Mouse (Mus musculus) embryonic facial prominence, embryonic 10.5 days (tissue): ENCODE measurements around the gene Kirrel3. TPM values are rescaled to one million over a fixed set of nuclear protein-coding genes. Genes with fewer than 3 reads are reported as not detected.

Experiments used
- DNase-seq: peaks from one replicate; pipeline ENCODE4 v3.0.0-alpha.2; 2017; ENCODE audit warnings: low spot score
- H3K27ac ChIP-seq: fragments of 300-500 bp; sonication (generic); replicated peaks from 2 replicates; pipeline ENCODE4 v1.5.1; 2016; ENCODE audit warnings: mild to moderate bottlenecking
- H3K27me3 ChIP-seq: fragments of 300-500 bp; sonication (generic); replicated peaks from 2 replicates; pipeline ENCODE4 v1.6.1; 2016; ENCODE audit warnings: low read depth, mild to moderate bottlenecking; ENCODE audit not compliant: poor library complexity, severe bottlenecking
- H3K36me3 ChIP-seq: fragments of 300-500 bp; sonication (generic); replicated peaks from 2 replicates; pipeline ENCODE4 v1.6.1; 2016; ENCODE audit warnings: mild to moderate bottlenecking, moderate library complexity
- H3K4me1 ChIP-seq: fragments of 300-500 bp; sonication (generic); 2 replicates; pipeline ENCODE4 v1.6.1; 2016
- H3K4me3 ChIP-seq: fragments of 300-500 bp; sonication (generic); 2 replicates; pipeline ENCODE4 v1.5.1; 2016; ENCODE audit warnings: mild to moderate bottlenecking, moderate library complexity
- H3K9me3 ChIP-seq: fragments of 300-500 bp; sonication (generic); 2 replicates; pipeline ENCODE4 v1.6.1; 2016; ENCODE audit warnings: mild to moderate bottlenecking
- WGBS: fragments of 180-500 bp; shearing (Covaris S2); methylation state at CpG from one replicate; pipeline ENCODE4 v1.1.7; 2016; 5-methylcytosine and 5-hydroxymethylcytosine counted together
- polyA plus RNA-seq: library from polyadenylated mRNA; unstranded; fragments of >200 nt; fragmentation: Nextera tagmentation; extraction: Ambion mirVana; gene quantifications from 2 replicates; pipeline ENCODE4 v1.2.1, GENCODE M21; 2016

Gene Kirrel3
- polyA plus RNA-seq, 1 experiment from 2014 or later: 2.3 TPM

DNA sequence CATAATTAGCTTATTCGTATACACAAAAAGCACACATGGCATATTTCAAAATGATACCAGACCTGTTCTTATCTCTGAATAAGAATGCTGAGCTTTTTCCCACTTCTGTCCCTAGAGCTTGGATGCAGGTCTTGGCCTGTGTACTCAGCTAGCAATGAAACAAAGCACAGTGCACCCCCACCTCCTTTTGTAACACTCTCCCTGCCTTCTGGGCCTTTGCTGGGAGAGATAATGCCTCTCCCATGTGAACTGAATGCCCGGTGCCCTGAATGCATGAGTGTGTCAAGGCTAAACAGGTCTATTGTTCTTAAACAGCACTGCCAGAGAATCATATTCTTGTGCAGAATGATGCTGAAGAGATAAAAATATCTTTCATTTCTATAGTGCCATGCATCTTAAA lies 2.5 kb upstream of the Kirrel3 start:
- 69% methylated on average over 2 of the region's 2 CpGs for WGBS
- H3K9me3 ChIP-seq: no peaks in the 10 kb centered on the region

DNA sequence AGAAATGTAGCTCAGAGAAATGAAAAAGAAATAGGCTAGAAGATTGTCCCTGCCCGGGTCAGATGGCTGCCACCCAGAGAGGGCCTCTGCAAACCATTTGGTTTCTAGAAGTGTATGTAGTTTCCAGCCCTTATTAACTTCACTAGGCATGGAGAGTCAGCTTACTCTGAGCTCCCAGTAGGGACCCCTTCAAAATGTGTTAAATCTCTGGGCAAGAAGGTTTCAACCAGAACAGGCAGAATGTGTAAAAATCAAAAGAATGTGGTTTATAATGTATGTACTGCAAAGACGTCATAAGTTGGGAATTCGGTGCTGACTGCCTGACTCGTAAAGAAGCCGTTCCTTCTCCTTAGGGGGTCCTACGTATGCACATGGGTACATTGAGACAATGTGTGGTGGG lies 1.0 kb upstream of the Kirrel3 start:
- Histone ChIP-seq H3K4me1 (peaks cover 32% of the 10 kb centered on the region), H3K36me3 (no peaks in the 10 kb centered on the region), H3K4me3 (no peak overlapping the region), H3K27ac (no peak overlapping the region), H3K27me3 (peaks cover 65% of the 10 kb centered on the region), H3K9me3 (no peaks in the 10 kb centered on the region)
- WGBS: 60% methylated on average over 6 of the region's 6 CpGs
- DNase-seq: no peak

More for the DNA sequence above, 2.5 kb upstream of the Kirrel3 start:
- no peak for DNase-seq
- no peak overlapping the region for H3K4me3 ChIP-seq
- H3K4me1 ChIP-seq: peaks cover 23% of the 10 kb centered on the region
- peaks cover 50% of the 10 kb centered on the region for H3K27me3 ChIP-seq
- H3K27ac ChIP-seq: no peak overlapping the region
- H3K36me3 ChIP-seq: no peaks in the 10 kb centered on the region

DNA sequence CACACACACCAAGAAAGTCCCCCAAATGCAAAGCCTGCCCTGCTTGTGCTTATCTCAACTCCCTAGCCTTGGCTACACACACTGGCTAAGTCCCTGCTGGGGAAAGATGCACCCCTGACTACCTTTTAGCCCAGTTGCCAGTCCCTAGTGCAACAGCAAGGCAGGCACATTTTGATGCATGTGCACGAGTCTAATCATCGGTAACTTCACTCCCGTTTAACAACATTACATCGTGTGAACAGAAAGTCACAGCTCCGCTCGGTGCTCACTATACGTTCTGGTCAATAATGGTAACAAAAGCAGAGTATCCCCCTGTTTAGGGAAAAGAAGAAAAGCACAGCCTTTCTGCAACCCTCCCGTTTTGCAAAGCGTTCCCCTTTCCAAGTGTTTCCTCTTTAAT lies 2.6 kb downstream of the Kirrel3 start:
- H3K9me3 ChIP-seq: no peaks in the 10 kb centered on the region
- H3K4me1 ChIP-seq: peaks cover 28% of the 10 kb centered on the region
- H3K27me3 ChIP-seq: peaks cover 98% of the 10 kb centered on the region
- under 1% methylated on average over 9 of the region's 9 CpGs for WGBS
- no peak for DNase-seq
- no peaks in the 10 kb centered on the region for H3K36me3 ChIP-seq
- no peak overlapping the region for H3K27ac ChIP-seq
- peak overlapping the region; percentile 60 for H3K4me3 ChIP-seq

DNA sequence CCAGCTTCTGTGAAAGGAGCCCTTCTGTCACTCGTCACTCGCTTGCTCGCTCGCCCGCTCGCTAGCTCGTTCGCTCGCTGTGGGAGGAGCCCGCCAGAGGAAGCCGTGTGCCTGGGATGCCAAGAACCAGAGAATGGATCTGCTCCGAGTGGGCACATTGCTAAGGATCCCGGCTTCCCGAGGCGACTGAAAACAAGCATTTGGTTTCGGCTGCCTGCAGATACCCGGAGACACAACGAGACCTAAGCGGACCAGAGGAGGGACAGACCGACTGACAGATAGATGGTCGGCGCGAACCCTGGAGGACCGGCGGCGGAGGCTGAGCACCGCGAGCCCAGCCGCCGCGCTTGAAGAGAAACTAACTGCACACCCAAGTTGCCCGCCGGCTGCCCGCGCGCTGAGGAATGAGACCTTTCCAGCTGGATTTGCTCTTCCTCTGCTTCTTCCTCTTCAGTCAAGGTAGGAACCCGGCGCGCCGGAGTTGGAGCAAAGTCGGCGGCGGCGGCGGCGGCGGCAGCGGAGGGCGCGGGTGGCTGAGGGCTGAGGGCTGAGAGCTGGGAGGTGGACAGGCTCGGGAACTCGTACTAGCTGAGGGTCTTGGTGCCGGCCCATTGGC lies 3.1 kb downstream of the Kirrel3 start:
- Histone ChIP-seq H3K4me3 (peak overlapping the region; percentile 60), H3K36me3 (no peaks in the 10 kb centered on the region), H3K27ac (peak overlapping the region; percentile 1; the same call in 1 of the 2 replicates), H3K27me3 (peaks cover 99% of the 10 kb centered on the region), H3K9me3 (no peaks in the 10 kb centered on the region), H3K4me1 (peaks cover 25% of the 10 kb centered on the region)
- under 1% methylated on average over 53 of the region's 53 CpGs for WGBS
- DNase-seq: peak; percentile 77

DNA sequence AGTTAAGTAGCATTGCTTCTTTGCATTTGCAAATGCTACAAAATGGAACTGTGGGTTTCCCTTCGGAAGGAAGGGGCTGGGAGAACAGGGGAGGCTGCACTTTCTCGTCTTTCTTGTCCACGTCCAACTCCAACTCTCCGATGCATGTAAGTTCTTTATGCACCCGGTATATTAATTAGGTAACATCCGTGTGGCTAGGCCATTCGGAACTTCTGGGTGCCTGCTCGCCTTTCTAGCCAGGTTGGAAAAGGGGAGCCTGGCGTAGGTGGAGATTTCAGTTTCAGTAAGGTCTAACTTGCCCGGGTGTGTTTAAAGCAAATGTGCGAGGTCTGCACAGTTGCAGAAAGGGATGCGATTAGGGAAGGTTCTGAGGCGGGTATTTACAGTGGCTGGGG lies 3.6 kb downstream of the Kirrel3 start:
- peaks cover 99% of the 10 kb centered on the region for H3K27me3 ChIP-seq

DNA sequence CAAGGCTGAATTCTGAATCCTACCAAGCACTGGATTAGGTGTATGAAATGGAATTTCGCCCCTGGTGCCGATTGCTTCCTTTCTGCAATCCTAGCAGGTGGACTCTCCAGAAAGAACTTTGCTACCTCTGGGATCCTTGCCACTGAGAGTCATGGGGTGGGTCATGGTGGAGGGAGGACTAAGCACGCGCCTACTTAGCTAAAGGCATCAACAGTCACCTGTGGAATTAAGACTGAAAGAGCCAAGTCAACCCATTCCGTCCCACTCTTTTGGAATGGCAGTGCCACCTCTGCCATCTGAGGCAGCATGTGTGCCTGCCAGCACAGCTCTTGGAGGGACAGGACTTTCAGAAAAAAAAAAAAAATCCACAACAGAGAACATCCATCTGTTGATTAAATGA lies 4.1 kb downstream of the Kirrel3 start:
- Histone ChIP-seq H3K4me3 (peak overlapping the region; percentile 60), H3K27ac (no peak overlapping the region), H3K4me1 (peaks cover 25% of the 10 kb centered on the region), H3K36me3 (no peaks in the 10 kb centered on the region), H3K27me3 (peaks cover 99% of the 10 kb centered on the region), H3K9me3 (no peaks in the 10 kb centered on the region)
- WGBS: 15% methylated on average over 5 of the region's 5 CpGs
- DNase-seq: no peak

More for the DNA sequence above, 3.6 kb downstream of the Kirrel3 start:
- Histone ChIP-seq H3K36me3 (no peaks in the 10 kb centered on the region), H3K4me1 (peaks cover 25% of the 10 kb centered on the region), H3K4me3 (peak overlapping the region; percentile 60), H3K27ac (peak overlapping the region; percentile 1; the same call in 1 of the 2 replicates), H3K9me3 (no peaks in the 10 kb centered on the region)
- no peak for DNase-seq
- under 1% methylated on average over 13 of the region's 13 CpGs for WGBS

DNA sequence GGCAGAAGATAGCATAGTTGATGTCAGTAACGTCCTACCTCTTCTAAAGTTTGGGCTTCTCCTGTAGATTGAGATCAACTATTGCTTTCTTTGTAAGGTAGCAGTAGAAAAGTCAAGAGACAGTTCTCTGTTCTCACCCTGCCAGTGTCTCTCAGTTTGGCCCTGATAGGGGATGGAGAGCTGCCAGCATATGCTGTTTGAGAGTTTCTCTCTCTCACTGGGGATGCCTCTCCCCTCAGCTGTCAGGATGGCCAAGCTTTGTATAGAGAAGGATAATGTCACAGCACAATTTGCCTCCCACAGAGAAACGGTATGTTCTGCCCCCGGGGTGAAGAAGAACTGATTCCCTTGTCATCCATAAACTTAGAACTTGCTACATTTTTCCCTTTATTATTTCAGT lies 6.4 kb downstream of the Kirrel3 start:
- Histone ChIP-seq H3K27me3 (peaks cover 91% of the 10 kb centered on the region), H3K27ac (no peak overlapping the region), H3K36me3 (no peaks in the 10 kb centered on the region), H3K4me1 (peaks cover 14% of the 10 kb centered on the region), H3K4me3 (no peak overlapping the region), H3K9me3 (no peaks in the 10 kb centered on the region)
- no peak for DNase-seq
- 55% methylated on average over 3 of the region's 3 CpGs for WGBS

DNA sequence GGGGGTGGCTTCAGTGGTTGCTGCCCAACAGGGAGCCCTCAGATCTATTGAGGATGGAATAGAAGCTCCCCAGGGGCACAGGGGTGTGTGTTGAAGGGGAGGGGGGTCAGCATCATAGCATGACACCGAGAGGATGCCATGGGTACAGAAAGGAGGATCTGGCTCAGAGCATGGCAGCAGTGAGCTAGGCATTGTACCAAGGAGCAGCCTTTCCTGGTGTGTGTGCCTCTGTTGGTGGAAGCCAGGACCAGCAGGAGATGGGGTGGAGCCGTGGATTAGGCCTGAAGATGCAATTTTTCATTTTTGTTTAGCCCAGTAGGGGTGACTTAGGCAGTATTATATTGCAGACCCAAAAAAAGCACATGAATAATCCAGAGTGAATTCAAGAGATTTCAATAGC lies 7.9 kb downstream of the Kirrel3 start:
- H3K27ac ChIP-seq: no peak overlapping the region
- WGBS: 15% methylated on average over 2 of the region's 2 CpGs
- no peaks in the 10 kb centered on the region for H3K9me3 ChIP-seq
- H3K27me3 ChIP-seq: peaks cover 88% of the 10 kb centered on the region
- no peak for DNase-seq
- no peak overlapping the region for H3K4me3 ChIP-seq
- H3K36me3 ChIP-seq: no peaks in the 10 kb centered on the region
- H3K4me1 ChIP-seq: peaks cover 8% of the 10 kb centered on the region; the same call in 1 of the 2 replicates

DNA sequence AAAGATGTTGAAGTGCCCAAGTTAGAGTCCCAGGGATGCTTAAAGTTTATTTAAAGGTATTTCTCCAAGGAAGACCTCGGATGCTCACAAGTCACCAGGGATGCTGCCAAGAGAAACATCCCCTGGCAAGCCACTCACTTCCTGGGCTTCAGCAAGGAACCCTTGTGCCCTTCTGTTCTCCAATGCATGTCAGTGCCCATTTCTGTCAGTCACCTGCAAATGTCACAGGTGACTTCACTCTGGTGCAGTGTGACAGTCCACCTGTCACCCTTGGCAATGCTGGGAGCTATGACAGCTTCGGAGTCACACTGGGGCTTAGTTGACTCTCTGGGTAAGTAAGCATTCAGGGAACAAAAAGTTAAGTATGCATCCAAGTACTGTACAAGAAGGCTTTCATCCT lies 12.4 kb downstream of the Kirrel3 start:
- Histone ChIP-seq H3K4me3 (no peak overlapping the region), H3K27me3 (peaks cover 43% of the 10 kb centered on the region), H3K36me3 (no peaks in the 10 kb centered on the region), H3K4me1 (no peaks in the 10 kb centered on the region), H3K27ac (no peak overlapping the region), H3K9me3 (no peaks in the 10 kb centered on the region)
- no peak for DNase-seq
- 89% methylated on average over 2 of the region's 2 CpGs for WGBS

DNA sequence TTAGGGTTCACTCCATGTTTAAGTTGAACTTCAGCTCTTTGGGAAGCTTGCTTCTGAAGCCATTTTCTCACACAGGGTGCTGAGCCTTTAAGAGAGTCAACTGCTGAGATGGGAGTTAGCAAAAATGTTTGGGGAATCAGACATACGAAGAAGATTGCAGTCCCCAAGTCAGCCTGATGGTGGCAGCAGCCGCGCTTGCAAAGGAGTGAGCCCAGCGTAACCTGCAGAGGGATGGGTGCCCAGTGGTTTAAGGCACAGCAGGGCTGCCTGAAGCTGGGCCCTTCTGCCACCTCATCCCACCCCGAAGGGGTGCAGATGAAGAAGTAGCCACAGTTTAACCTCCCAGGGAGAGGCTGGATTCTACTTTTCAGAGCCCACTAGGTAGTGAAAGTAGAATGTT lies 13.0 kb downstream of the Kirrel3 start:
- 5% methylated on average over 5 of the region's 5 CpGs for WGBS
- H3K36me3 ChIP-seq: no peaks in the 10 kb centered on the region
- H3K4me3 ChIP-seq: no peak overlapping the region
- no peaks in the 10 kb centered on the region for H3K9me3 ChIP-seq
- no peaks in the 10 kb centered on the region for H3K4me1 ChIP-seq
- DNase-seq: peak; percentile 79
- peaks cover 38% of the 10 kb centered on the region for H3K27me3 ChIP-seq
- H3K27ac ChIP-seq: no peak overlapping the region

DNA sequence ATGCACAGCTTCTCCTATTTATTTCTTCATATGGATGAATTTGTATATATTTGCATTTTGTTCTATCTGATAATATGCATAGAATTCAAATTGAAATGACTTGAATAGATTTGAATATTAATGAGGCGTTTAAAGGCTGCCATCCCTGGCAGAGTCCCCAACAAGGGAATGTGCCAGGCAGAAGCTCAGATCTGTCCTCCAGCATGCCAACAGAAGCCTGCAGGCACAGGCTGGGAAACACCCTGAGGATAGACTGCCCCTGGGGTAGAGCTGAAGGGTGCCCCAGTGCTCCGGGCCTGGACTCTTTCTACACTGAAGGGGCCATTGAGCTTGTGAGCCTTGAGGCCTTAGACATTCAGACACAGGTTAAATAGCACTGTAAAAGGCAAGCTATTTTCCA lies 21.5 kb downstream of the Kirrel3 start:
- Histone ChIP-seq H3K4me1 (peaks cover 5% of the 10 kb centered on the region; the same call in 1 of the 2 replicates), H3K36me3 (no peaks in the 10 kb centered on the region), H3K4me3 (no peak overlapping the region), H3K27ac (no peak overlapping the region), H3K27me3 (no peaks in the 10 kb centered on the region), H3K9me3 (no peaks in the 10 kb centered on the region)
- DNase-seq: no peak
- 92% methylated on average over 2 of the region's 2 CpGs for WGBS

DNA sequence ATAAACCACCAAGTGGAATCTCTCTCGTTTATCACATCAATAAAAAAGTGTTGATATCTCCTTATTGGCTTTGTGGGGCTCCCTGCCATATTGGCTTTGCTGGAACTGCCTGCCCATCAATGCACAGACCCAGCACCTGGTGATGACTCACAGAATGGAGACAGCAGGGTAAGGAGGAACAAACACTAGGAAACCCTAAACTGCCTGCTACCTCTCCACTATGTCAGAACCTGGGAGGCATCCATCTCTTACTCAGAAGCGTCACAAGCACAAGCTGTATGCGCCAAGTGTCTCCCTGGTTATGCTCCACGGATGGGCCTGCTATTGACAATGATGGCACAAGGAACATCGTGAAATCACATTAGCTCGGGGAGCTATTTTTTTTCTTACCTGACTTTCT lies 33.2 kb downstream of the Kirrel3 start:
- WGBS: 85% methylated on average over 6 of the region's 6 CpGs
- DNase-seq: no peak
- H3K4me1 ChIP-seq: peaks cover 3% of the 10 kb centered on the region; the same call in 1 of the 2 replicates
- no peak overlapping the region for H3K27ac ChIP-seq
- H3K4me3 ChIP-seq: no peak overlapping the region
- no peaks in the 10 kb centered on the region for H3K9me3 ChIP-seq
- no peaks in the 10 kb centered on the region for H3K27me3 ChIP-seq
- H3K36me3 ChIP-seq: no peaks in the 10 kb centered on the region

DNA sequence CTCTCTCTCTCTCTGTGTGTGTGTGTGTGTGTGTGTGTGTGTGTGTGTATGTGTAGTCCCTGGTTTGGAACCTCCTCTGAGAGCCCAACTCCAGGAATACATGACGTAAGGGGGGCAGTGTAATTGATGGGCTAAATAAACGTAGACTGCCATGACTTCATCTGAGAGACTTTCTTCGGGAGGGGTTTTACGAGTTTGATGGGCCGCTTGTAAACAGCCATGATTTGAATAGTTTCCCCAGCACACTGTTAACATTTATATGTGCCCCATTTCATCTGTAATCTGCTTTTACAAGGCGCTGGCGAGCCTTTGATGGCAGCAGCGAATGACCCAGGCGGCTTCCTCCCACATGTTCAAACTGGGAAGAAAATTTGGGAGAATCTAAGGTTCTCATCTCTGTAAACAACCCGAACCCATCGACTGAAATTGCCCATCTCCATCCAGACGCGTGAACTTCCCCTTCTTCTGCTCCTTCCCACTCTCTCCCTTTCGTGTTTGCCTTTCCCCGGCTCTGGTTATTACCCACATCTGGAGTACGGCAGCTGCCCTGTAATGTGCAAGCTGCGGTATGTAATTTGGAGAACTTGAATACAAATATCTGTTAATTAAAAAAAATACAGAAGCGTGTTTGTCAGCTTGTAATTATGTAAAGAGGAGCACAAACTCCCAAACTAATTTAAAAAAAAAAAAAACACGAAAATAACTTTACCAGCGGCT lies 34.7 kb downstream of the Kirrel3 start:
- H3K27ac ChIP-seq: no peak overlapping the region
- no peaks in the 10 kb centered on the region for H3K36me3 ChIP-seq
- no peak for DNase-seq
- H3K9me3 ChIP-seq: no peaks in the 10 kb centered on the region
- no peaks in the 10 kb centered on the region for H3K27me3 ChIP-seq
- no peak overlapping the region for H3K4me3 ChIP-seq
- WGBS: 85% methylated on average over 20 of the region's 20 CpGs
- peaks cover 3% of the 10 kb centered on the region; the same call in 1 of the 2 replicates for H3K4me1 ChIP-seq
